Mouse (Mus musculus): ENCODE data around the gene Ngrn. TPM values are rescaled to one million over a fixed set of nuclear protein-coding genes. Genes with fewer than 3 reads are reported as not detected.

Ngrn gene
- total RNA-seq, 1 experiment from 2014 or later = 39.5 TPM

GRCm38 (mm10) chr7:80294764-80295648, 34.0 kb downstream of the Ngrn start:
- no peak for ATAC-seq (ENCODE audit: extremely low read depth, insufficient number of reproducible peaks, low FRiP score, poor library complexity, severe bottlenecking)

GRCm38 (mm10) chr7:80296462-80296861, 35.4 kb downstream of the Ngrn start:
- ATAC-seq (ENCODE audit: extremely low read depth, insufficient number of reproducible peaks, low FRiP score, poor library complexity, severe bottlenecking) = no peak

- no peak for ATAC-seq (ENCODE audit: extremely low read depth, insufficient number of reproducible peaks, low FRiP score, poor library complexity, severe bottlenecking)
Observed at GRCm38 (mm10) chr7:80297041-80297440, 36.0 kb downstream of the Ngrn start.

- ATAC-seq (ENCODE audit: extremely low read depth, insufficient number of reproducible peaks, low FRiP score, poor library complexity, severe bottlenecking) = no peak
Observed at GRCm38 (mm10) chr7:80298754-80299153, 37.7 kb downstream of the Ngrn start.

GRCm38 (mm10) chr7:80299568-80299967, 38.6 kb downstream of the Ngrn start:
- ATAC-seq (ENCODE audit: extremely low read depth, insufficient number of reproducible peaks, low FRiP score, poor library complexity, severe bottlenecking) = no peak

GRCm38 (mm10) chr7:80301522-80301921, 40.5 kb downstream of the Ngrn start:
- ATAC-seq (ENCODE audit: extremely low read depth, insufficient number of reproducible peaks, low FRiP score, poor library complexity, severe bottlenecking) = no peak

GRCm38 (mm10) chr7:80307766-80308165, 46.8 kb downstream of the Ngrn start:
- no peak for ATAC-seq (ENCODE audit: extremely low read depth, insufficient number of reproducible peaks, low FRiP score, poor library complexity, severe bottlenecking)

- ATAC-seq (ENCODE audit: extremely low read depth, insufficient number of reproducible peaks, low FRiP score, poor library complexity, severe bottlenecking) = no peak
Observed at GRCm38 (mm10) chr7:80310771-80311170, 49.8 kb downstream of the Ngrn start.

Other genes with a start within 250 kb of the Ngrn start
- 64.9 and 67.2 TPM in 2 replicates for gene Zfp710, start 236.4 kb upstream of the Ngrn start, total RNA-seq (2017)
- gene Idh2, start 145.8 kb upstream of the Ngrn start, total RNA-seq (2017) = 18.0 and 26.8 TPM in 2 replicates
- 41.3 and 42.9 TPM in 2 replicates for gene Sema4b, start 74.4 kb upstream of the Ngrn start, total RNA-seq (2017)
- gene Cib1, start 28.4 kb upstream of the Ngrn start, total RNA-seq (2017) = 72.9 and 88.3 TPM in 2 replicates
- gene Gdpgp1, start 28.4 kb upstream of the Ngrn start, total RNA-seq (2017) = 3.4 and 4.9 TPM in 2 replicates
- 0.61 and 2.7 TPM in 2 replicates for gene Ttll13, start 14.8 kb upstream of the Ngrn start, total RNA-seq (2017)
- gene Vps33b, start 8.4 kb downstream of the Ngrn start, total RNA-seq (2017) = 21.1 and 26.4 TPM in 2 replicates
- 5.7 and 6.1 TPM in 2 replicates for gene Prc1, start 33.2 kb downstream of the Ngrn start, total RNA-seq (2017)
- gene Rccd1, start 63.2 kb downstream of the Ngrn start, total RNA-seq (2017) = 23.1 and 27.9 TPM in 2 replicates
- gene Unc45a, start 79.8 kb downstream of the Ngrn start, total RNA-seq (2017) = 44.4 and 48.0 TPM in 2 replicates
- gene Hddc3, start 81.9 kb downstream of the Ngrn start, total RNA-seq (2017) = 6.6 and 19.4 TPM in 2 replicates
- 46.7 and 58.4 TPM in 2 replicates for gene Man2a2, start 110.2 kb downstream of the Ngrn start, total RNA-seq (2017)
- 221 and 270 TPM in 2 replicates for gene Fes, start 126.7 kb downstream of the Ngrn start, total RNA-seq (2017)
- gene Furin, start 144.2 kb downstream of the Ngrn start, total RNA-seq (2017) = 63.9 and 69.6 TPM in 2 replicates

All from neutrophil, adult 5-6 weeks (primary cell).